Comparison of ENCODE assay signal across 10 mouse cellular contexts in genomic region chr17:88159212-88159668, GRCm38 (mm10).
DNase-seq lines count a peak whose midpoint lies in the region; ATAC-seq and TF ChIP-seq lines count a peak whose summit lies in the region.
"Had no signal": no experiment of that assay in that cellular context is flagged by ENCODE, and none has a peak within 500 bp of the region (broad histone marks: within the 10 kb centered on the region; RNA-seq: fewer than 3 reads in every experiment).

No protein-coding gene starts in this region.

- no peaks in the 10 kb centered on the region for H3K27me3 ChIP-seq in kidney, postnatal 0 days (ENCODE audit: insufficient read depth, low read length)
- no peaks in the 10 kb centered on the region for H3K27me3 ChIP-seq in kidney, embryonic 14.5 days (ENCODE audit: control insufficient read depth, insufficient read depth, low read length)
- H3K27me3 ChIP-seq in embryonic facial prominence, embryonic 11.5 days (ENCODE audit: control insufficient read depth, insufficient read depth, low read length), result no peaks in the 10 kb centered on the region
- H3K27me3 ChIP-seq in hindbrain, embryonic 15.5 days, result no peaks in the 10 kb centered on the region
- no peaks in the 10 kb centered on the region for H3K27me3 ChIP-seq in neural tube, embryonic 14.5 days (ENCODE audit: control insufficient read depth, insufficient read depth, low read length)
- H3K27me3 ChIP-seq: megakaryocyte, embryonic 14.5 days had no signal

- H3K4me1 ChIP-seq in kidney, postnatal 0 days (replicated peaks; ENCODE audit: insufficient read depth, low read length), result 0 out of 2 replicates have a peak, but pooled peaks cover 3% of the 10 kb centered on the region
- 0 out of 2 replicates have a peak, but pooled peaks cover 4% of the 10 kb centered on the region for H3K4me1 ChIP-seq in kidney, embryonic 14.5 days (ENCODE audit: control insufficient read depth, insufficient read depth, low read length)
- H3K4me1 ChIP-seq in embryonic facial prominence, embryonic 11.5 days (ENCODE audit: control insufficient read depth, insufficient read depth, low read length), result no peaks in the 10 kb centered on the region; the same call in 1 of the 2 replicates
- peaks cover 15% of the 10 kb centered on the region for H3K4me1 ChIP-seq in hindbrain, embryonic 15.5 days (replicated peaks)
- H3K4me1 ChIP-seq in neural tube, embryonic 14.5 days (ENCODE audit: control insufficient read depth, insufficient read depth, low read length), result no peaks in the 10 kb centered on the region
- H3K4me1 ChIP-seq: megakaryocyte, embryonic 14.5 days had no signal

- WGBS in kidney, postnatal 0 days, result 20% methylated on average over 11 of the region's 11 CpGs
- WGBS in kidney, embryonic 14.5 days, result 9% methylated on average over 11 of the region's 11 CpGs
- 6% methylated on average over 11 of the region's 11 CpGs for WGBS in embryonic facial prominence, embryonic 11.5 days
- 7% methylated on average over 11 of the region's 11 CpGs for WGBS in hindbrain, embryonic 15.5 days
- WGBS in neural tube, embryonic 14.5 days, result 9% methylated on average over 11 of the region's 11 CpGs

- no peak for ATAC-seq in kidney, postnatal 0 days (replicated peaks; ENCODE audit: low FRiP score, low read depth)
- ATAC-seq in kidney, embryonic 14.5 days (ENCODE audit: low FRiP score, low TSS enrichment), result no peak
- ATAC-seq in embryonic facial prominence, embryonic 11.5 days (replicated peaks; ENCODE audit: insufficient number of reproducible peaks, low FRiP score, low TSS enrichment, low read depth), result no peak
- ATAC-seq in hindbrain, embryonic 15.5 days (ENCODE audit: low FRiP score, low read depth), result no peak
- no peak for ATAC-seq in neural tube, embryonic 14.5 days (ENCODE audit: low read depth)

- DNase-seq in kidney, postnatal 0 days (ENCODE audit: low spot score), result peak; percentile 31
- DNase-seq in embryonic facial prominence, embryonic 11.5 days (ENCODE audit: low spot score), result peak; percentile 25
- no peak for DNase-seq in testis, postnatal 14 days (ENCODE audit: low spot score)
- no peak for DNase-seq in urinary bladder, adult 2 months (ENCODE audit: low spot score)
- DNase-seq: heart, postnatal 36 days; spleen, adult 18-20 months had no signal

- no peaks in the 10 kb centered on the region for H3K36me3 ChIP-seq in kidney, postnatal 0 days (ENCODE audit: insufficient read depth, low read length)
- H3K36me3 ChIP-seq in kidney, embryonic 14.5 days (ENCODE audit: control insufficient read depth, insufficient read depth, low read length), result no peaks in the 10 kb centered on the region
- no peaks in the 10 kb centered on the region for H3K36me3 ChIP-seq in embryonic facial prominence, embryonic 11.5 days (replicated peaks; ENCODE audit: control insufficient read depth, insufficient read depth, low read depth, low read length)
- H3K36me3 ChIP-seq in hindbrain, embryonic 15.5 days, result no peaks in the 10 kb centered on the region
- no peaks in the 10 kb centered on the region for H3K36me3 ChIP-seq in neural tube, embryonic 14.5 days (ENCODE audit: control insufficient read depth, insufficient read depth, low read length)

- H3K9me3 ChIP-seq in kidney, postnatal 0 days (replicated peaks; ENCODE audit: low read length), result no peaks in the 10 kb centered on the region
- H3K9me3 ChIP-seq in kidney, embryonic 14.5 days (ENCODE audit: control insufficient read depth, low read length), result no peaks in the 10 kb centered on the region
- no peaks in the 10 kb centered on the region for H3K9me3 ChIP-seq in embryonic facial prominence, embryonic 11.5 days (replicated peaks; ENCODE audit: control insufficient read depth, low read length)
- no peaks in the 10 kb centered on the region for H3K9me3 ChIP-seq in hindbrain, embryonic 15.5 days
- H3K9me3 ChIP-seq in neural tube, embryonic 14.5 days (ENCODE audit: control insufficient read depth, low read length), result no peaks in the 10 kb centered on the region

- H3K4me3 ChIP-seq in kidney, postnatal 0 days (replicated peaks; ENCODE audit: low read depth, low read length), result no peak overlapping the region
- H3K4me3 ChIP-seq in kidney, embryonic 14.5 days (ENCODE audit: low read length), result no peak overlapping the region
- no peak overlapping the region for H3K4me3 ChIP-seq in embryonic facial prominence, embryonic 11.5 days (ENCODE audit: low read depth, low read length)
- H3K4me3 ChIP-seq in hindbrain, embryonic 15.5 days, result peak overlapping the region; percentile 9; the same call in 1 of the 2 replicates
- no peak overlapping the region for H3K4me3 ChIP-seq in neural tube, embryonic 14.5 days (ENCODE audit: low read depth, low read length)
- H3K4me3 ChIP-seq: megakaryocyte, embryonic 14.5 days had no signal

- no peak overlapping the region for H3K27ac ChIP-seq in kidney, postnatal 0 days
- no peak overlapping the region for H3K27ac ChIP-seq in kidney, embryonic 14.5 days (ENCODE audit: low read depth, low read length)
- H3K27ac ChIP-seq in embryonic facial prominence, embryonic 11.5 days (replicated peaks; ENCODE audit: low read depth, low read length), result no peak overlapping the region
- no peak overlapping the region for H3K27ac ChIP-seq in hindbrain, embryonic 15.5 days (replicated peaks)
- no peak overlapping the region for H3K27ac ChIP-seq in neural tube, embryonic 14.5 days (ENCODE audit: low read depth, low read length)

- peak overlapping the region; percentile 30 for H3K4me2 ChIP-seq in kidney, postnatal 0 days (ENCODE audit: low read length)
- H3K4me2 ChIP-seq in kidney, embryonic 14.5 days (replicated peaks; ENCODE audit: low read depth, low read length), result no peak overlapping the region; the same call in 1 of the 2 replicates
- peak overlapping the region; percentile 25 for H3K4me2 ChIP-seq in embryonic facial prominence, embryonic 11.5 days (ENCODE audit: low read depth, low read length)
- peak overlapping the region; percentile 45 for H3K4me2 ChIP-seq in hindbrain, embryonic 15.5 days
- peak overlapping the region; percentile 27; the same call in 1 of the 2 replicates for H3K4me2 ChIP-seq in neural tube, embryonic 14.5 days (ENCODE audit: low read depth, low read length)

- no peak for TF ChIP-seq CTCF in kidney, postnatal 0 days (IDR thresholded peaks at IDR 0.05; ENCODE audit: low read depth)

- no peak overlapping the region for H3K9ac ChIP-seq in kidney, postnatal 0 days (ENCODE audit: low read depth, low read length)
- no peak overlapping the region for H3K9ac ChIP-seq in kidney, embryonic 14.5 days (ENCODE audit: low read depth, low read length)
- H3K9ac ChIP-seq in embryonic facial prominence, embryonic 11.5 days (replicated peaks; ENCODE audit: low read length), result no peak overlapping the region
- H3K9ac ChIP-seq in hindbrain, embryonic 15.5 days, result no peak overlapping the region
- no peak overlapping the region for H3K9ac ChIP-seq in neural tube, embryonic 14.5 days (replicated peaks; ENCODE audit: low read depth, low read length)

Comparison
In these comparisons a context has a peak if more than half of its experiments do, and no peak if none do; other contexts are left out.
1. DNase-seq: peak in kidney, postnatal 0 days (single experiment) and embryonic facial prominence, embryonic 11.5 days (single experiment); none in testis, postnatal 14 days (single experiment) and urinary bladder, adult 2 months (single experiment).